Mouse (Mus musculus) liver, adult (tissue): ENCODE data around the gene Cald1.

Experiments used
- GATA4 ChIP-seq: IDR thresholded peaks from 2 replicates; pipeline ENCODE4 v1.6.1; 2014; ENCODE audit warnings: mild to moderate bottlenecking, low read length; ENCODE audit not compliant: insufficient replicate concordance

The Cald1 gene

DNA sequence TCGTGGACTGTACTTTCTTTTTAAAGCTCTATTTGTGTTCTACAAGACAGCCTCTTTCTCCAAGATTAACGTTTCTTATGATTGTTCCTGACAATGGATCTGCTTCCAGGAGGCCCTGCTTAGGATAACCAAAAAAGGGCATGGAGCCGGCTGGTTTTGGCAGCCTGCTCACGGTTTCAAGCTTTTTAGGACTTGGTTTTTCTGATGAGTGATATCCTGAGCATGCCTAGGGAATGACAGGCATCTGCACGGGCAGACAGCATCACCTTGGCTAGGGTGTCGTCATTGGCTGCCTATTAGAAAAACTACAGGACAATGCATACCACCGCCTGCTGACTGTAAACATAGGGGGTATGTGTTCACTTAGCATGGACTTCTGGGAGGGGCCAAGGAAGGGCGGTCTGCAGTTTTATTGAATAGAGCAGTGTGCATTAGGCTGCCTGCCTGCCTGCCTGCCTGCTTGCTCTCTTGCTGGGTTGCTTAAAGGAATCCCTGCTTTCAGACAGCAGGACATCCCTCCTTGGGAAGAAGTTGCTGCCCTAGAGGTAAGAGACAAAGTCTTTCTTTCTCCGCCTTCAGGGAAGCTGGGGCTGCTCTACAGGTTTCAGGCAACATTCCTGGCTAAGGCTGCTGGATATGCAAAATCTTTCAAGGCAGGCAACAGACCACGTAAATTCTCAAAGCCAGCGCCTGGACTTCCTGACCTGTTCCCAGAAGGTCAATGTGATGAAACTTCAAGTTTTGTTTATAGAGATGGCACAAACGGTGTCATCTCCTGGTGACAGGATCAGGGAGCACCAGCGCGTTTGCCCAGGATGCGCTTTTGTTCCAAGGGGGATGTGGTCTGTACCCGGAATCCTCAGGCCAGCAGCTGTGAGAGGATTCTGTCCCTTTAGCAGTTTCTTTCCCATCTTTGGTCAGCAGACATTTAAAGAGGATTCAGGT is at the start of gene Cald1:
Gene Cald1 (plus strand): TSS at position 380 of the 945 bp plus-strand sequence.
- TF ChIP-seq GATA4 = no peak

GRCm38 (mm10) chr6:34549017-34549416 is 49.3 kb upstream of the Cald1 start:
- TF ChIP-seq GATA4 = no peak

- no peak for TF ChIP-seq GATA4
Measured at GRCm38 (mm10) chr6:34552489-34553157, 45.7 kb upstream of the Cald1 start.

- TF ChIP-seq GATA4 = no peak
Measured at GRCm38 (mm10) chr6:34554291-34554997, 43.9 kb upstream of the Cald1 start.

DNA sequence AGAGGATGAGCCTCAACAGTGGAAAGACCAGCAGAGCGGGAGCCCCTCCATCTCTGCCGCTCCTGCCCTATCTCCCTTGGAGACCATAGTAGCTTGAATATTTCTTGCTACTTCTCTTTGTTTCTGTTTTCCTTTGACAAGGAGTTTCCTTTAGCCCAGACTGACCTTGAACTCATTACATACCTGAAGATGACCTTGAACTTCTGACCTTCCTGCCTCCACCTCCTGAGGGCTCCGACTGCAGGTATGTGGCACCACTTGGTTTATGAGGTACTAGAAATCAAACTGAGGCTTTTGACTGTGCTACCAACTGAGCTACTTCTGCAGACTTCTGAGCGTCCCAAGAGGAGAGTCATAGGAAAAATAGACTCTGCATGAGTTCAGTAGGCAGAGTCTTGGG is 38.8 kb upstream of the Cald1 start:
- TF ChIP-seq GATA4 = no peak

- TF ChIP-seq GATA4 = no peak
Measured at GRCm38 (mm10) chr6:34565176-34565880, 33.0 kb upstream of the Cald1 start.

DNA sequence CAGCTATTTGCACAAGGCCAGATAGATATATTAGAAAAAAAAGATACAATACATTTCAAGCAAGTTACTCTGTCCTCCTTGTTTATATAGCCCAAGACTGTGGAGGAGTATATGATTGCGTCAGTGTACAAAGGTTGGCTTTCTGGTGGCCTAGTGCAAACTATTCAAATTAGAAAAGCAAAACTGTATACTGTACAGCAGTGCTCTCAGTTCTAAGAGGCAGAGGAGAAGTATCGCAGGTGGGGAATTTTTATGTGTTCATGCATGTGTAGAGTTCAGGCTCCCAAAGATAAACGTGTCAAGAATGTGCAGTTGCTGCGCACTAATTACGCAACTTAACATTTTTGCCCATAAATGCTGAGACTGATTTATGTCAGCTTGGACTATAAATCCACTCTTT is 31.0 kb upstream of the Cald1 start:
- TF ChIP-seq GATA4 = no peak

GRCm38 (mm10) chr6:34579504-34580068 is 18.7 kb upstream of the Cald1 start:
- TF ChIP-seq GATA4 = no peak

GRCm38 (mm10) chr6:34583365-34583764 is 14.9 kb upstream of the Cald1 start:
- no peak for TF ChIP-seq GATA4

DNA sequence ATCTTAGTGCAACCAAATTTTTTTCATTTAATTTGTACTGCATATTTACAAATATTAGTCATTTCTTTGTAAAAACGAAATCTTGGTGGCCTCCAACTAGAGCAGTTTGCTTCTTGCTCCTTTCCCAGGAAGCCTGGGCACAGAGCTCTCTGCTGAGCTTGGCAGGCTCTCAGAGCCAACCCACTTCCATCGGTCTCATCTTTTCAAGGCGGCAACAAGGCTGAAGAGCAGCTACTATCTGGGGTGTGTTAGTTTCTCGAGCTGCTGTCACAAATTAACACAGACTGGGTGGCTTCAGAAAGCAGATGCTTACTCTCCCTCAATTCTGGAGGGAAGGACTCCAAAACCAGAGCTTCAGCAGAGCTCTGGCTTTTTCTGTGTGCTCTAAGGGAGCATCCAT is 10.2 kb upstream of the Cald1 start:
- TF ChIP-seq GATA4 = no peak

GRCm38 (mm10) chr6:34590716-34591115 is 7.6 kb upstream of the Cald1 start:
- TF ChIP-seq GATA4 = no peak

DNA sequence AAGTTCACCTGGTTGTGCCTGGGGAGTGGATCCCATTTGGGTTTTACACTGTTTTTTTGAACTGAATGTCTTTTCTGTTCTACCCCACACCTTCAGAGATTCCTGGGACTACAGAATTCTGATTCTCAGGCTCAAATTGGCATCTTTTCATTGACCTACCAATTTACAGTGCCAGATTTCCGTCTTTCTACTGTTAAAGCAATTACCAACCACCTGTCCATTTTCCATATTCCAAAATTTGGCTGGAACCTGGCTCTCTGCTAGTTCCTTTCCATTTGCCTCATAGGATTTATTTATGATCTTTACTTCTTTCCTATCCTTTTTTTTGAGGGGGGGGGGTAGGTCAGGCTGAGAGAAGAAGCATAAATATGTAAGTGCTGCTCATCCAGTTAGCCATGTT is 4.9 kb upstream of the Cald1 start:
- no peak for TF ChIP-seq GATA4

DNA sequence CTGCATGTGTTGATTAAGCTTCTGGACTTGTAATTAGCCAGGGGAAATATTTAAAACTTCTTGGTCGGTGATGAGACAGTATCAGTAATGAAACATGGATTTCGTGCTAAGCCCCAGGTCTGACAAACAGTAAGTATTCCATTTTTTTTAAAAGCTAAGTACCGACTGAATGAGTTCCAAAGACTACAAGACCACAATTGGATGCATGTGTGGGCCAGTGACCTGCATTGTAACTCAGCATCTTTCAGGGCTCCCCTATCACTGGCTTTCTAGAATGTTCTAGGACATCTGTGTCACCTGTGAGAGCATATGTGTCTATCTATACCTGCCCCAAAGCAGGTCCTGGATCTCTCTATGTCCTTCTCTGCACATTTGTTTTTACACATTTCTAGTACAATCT is 984 bp upstream of the Cald1 start:
- no peak for TF ChIP-seq GATA4

GRCm38 (mm10) chr6:34599171-34599570 is 871 bp downstream of the Cald1 start:
- no peak for TF ChIP-seq GATA4
